Mouse (Mus musculus): ENCODE data around the gene Gm10645. TPM values are rescaled to one million over a fixed set of nuclear protein-coding genes. Genes with fewer than 3 reads are reported as not detected.

Gm10645 gene
- total and polyA plus RNA-seq, 3 experiments, result not detected

GRCm38 (mm10) chr8:83200191-83201177, 34.5 kb upstream of the Gm10645 start:
- Histone ChIP-seq H3K4me3 (ENCODE audit: low read depth, low read length) (no peak overlapping the region), H3K4me1 (ENCODE audit: insufficient read depth, low read depth, low read length) (no peaks in the 10 kb centered on the region)
- ATAC-seq (ENCODE audit: extremely low read depth, insufficient number of reproducible peaks, low FRiP score, poor library complexity, severe bottlenecking), result no peak

DNA sequence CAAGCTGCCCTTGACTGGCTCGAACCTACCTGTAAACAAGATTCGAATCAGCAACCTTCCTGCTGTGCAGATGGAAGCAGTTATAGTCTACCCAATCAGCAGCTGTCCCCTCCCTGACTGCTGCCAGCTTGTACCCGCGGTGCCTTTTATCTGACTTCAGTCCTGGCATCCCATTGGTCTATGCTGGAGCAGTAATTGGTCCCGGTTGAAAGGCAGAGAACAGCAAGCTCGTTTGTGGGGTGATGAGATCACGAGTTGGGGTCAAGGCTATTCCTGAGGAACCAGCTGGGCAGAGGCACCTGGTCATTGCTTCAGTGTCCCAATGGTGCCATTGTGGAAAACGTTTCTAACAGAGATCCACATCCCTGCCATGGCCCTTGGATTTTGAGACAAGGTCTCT, 33.7 kb upstream of the Gm10645 start:
- TF ChIP-seq POLR2AphosphoS5 (IDR thresholded peaks at IDR 0.05; ENCODE audit: insufficient replicate concordance, low read depth, low read length) (no peak), GATA2 (IDR thresholded peaks at IDR 0.05; ENCODE audit: borderline replicate concordance, low read depth, low read length) (no peak), CTCF (IDR thresholded peaks at IDR 0.05; ENCODE audit: low read depth, low read length) (no peak), GATA1 (IDR thresholded peaks at IDR 0.05; ENCODE audit: borderline replicate concordance, low read length) (no peak), TAL1 (conservative IDR thresholded peaks at IDR 0.05; ENCODE audit: low read depth, low read length) (no peak)
- Histone ChIP-seq H3K9me3 (replicated peaks) (no peaks in the 10 kb centered on the region), H3K36me3 (replicated peaks) (no peaks in the 10 kb centered on the region), H3K4me3 (ENCODE audit: low read depth, low read length) (no peak overlapping the region), H3K27me3 (ENCODE audit: insufficient read depth, low read length) (peaks cover 9% of the 10 kb centered on the region), H3K4me1 (ENCODE audit: insufficient read depth, low read depth, low read length) (no peaks in the 10 kb centered on the region)
- ATAC-seq (ENCODE audit: extremely low read depth, insufficient number of reproducible peaks, low FRiP score, poor library complexity, severe bottlenecking), result no peak
- no peak for DNase-seq (ENCODE audit: low spot score)

More at GRCm38 (mm10) chr8:83200191-83201177, 34.5 kb upstream of the Gm10645 start:
- H3K36me3 ChIP-seq (replicated peaks), result no peaks in the 10 kb centered on the region
- H3K9me3 ChIP-seq (replicated peaks), result no peaks in the 10 kb centered on the region
- peaks cover 9% of the 10 kb centered on the region for H3K27me3 ChIP-seq (ENCODE audit: insufficient read depth, low read length)
- DNase-seq (ENCODE audit: low spot score), result no peak
- no peak for TF ChIP-seq GATA2 (IDR thresholded peaks at IDR 0.05; ENCODE audit: borderline replicate concordance, low read depth, low read length)
- TF ChIP-seq POLR2AphosphoS5 (IDR thresholded peaks at IDR 0.05; ENCODE audit: insufficient replicate concordance, low read depth, low read length), result no peak
- no peak for TF ChIP-seq CTCF (IDR thresholded peaks at IDR 0.05; ENCODE audit: low read depth, low read length)
- TF ChIP-seq TAL1 (conservative IDR thresholded peaks at IDR 0.05; ENCODE audit: low read depth, low read length), result no peak
- TF ChIP-seq GATA1 (IDR thresholded peaks at IDR 0.05; ENCODE audit: borderline replicate concordance, low read length), result no peak

- Histone ChIP-seq H3K4me1 (ENCODE audit: insufficient read depth, low read depth, low read length) (no peaks in the 10 kb centered on the region), H3K4me3 (ENCODE audit: low read depth, low read length) (no peak overlapping the region), H3K27me3 (ENCODE audit: insufficient read depth, low read length) (peaks cover 4% of the 10 kb centered on the region; the same call in 1 of the 2 replicates), H3K36me3 (replicated peaks) (no peaks in the 10 kb centered on the region), H3K9me3 (replicated peaks) (no peaks in the 10 kb centered on the region)
- DNase-seq (ENCODE audit: low spot score) (no peak), ATAC-seq (ENCODE audit: extremely low read depth, insufficient number of reproducible peaks, low FRiP score, poor library complexity, severe bottlenecking) (no peak)
- TF ChIP-seq TAL1 (conservative IDR thresholded peaks at IDR 0.05; ENCODE audit: low read depth, low read length) (no peak), GATA1 (IDR thresholded peaks at IDR 0.05; ENCODE audit: borderline replicate concordance, low read length) (no peak), GATA2 (IDR thresholded peaks at IDR 0.05; ENCODE audit: borderline replicate concordance, low read depth, low read length) (no peak)
These were observed 30.1 kb upstream of the Gm10645 start for GRCm38 (mm10) chr8:83196088-83196487.

DNA sequence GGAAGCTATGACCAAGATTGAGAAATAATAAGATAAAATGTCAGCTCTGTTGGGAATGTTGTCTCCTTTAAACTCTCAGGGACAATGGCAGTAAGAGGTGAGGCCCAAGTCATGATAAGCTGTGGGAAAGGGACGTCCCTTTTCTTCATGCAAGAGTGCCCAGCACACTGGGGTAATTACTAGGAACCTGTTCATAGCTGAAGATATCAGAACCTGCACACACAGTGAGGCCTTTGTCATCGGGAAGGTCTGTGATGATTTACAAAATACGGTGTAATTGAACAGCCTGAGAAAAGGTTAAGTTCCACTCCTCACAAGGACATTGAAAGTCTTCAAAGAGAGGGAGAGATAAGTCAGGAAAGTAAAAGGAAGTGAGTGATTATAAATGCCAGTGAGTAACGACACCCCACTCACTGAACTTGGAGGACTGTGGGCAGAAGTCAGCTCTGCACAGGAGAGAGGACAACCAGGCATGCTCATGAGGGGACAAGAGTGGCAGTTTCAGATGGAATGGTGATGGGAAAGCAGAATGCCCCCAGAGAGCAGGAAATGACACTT, 23.6 kb upstream of the Gm10645 start:
- no peak for DNase-seq (ENCODE audit: low spot score)
- no peak overlapping the region for H3K4me3 ChIP-seq (ENCODE audit: low read depth, low read length)
- peaks cover 3% of the 10 kb centered on the region; the same call in 1 of the 2 replicates for H3K27me3 ChIP-seq (ENCODE audit: insufficient read depth, low read length)
- H3K4me1 ChIP-seq (ENCODE audit: insufficient read depth, low read depth, low read length), result no peaks in the 10 kb centered on the region
- no peak for ATAC-seq (ENCODE audit: extremely low read depth, insufficient number of reproducible peaks, low FRiP score, poor library complexity, severe bottlenecking)
- H3K9me3 ChIP-seq (replicated peaks), result no peaks in the 10 kb centered on the region
- no peaks in the 10 kb centered on the region for H3K36me3 ChIP-seq (replicated peaks)
- TF ChIP-seq GATA1 (IDR thresholded peaks at IDR 0.05; ENCODE audit: borderline replicate concordance, low read length) (no peak), GATA2 (IDR thresholded peaks at IDR 0.05; ENCODE audit: borderline replicate concordance, low read depth, low read length) (no peak), POLR2AphosphoS5 (IDR thresholded peaks at IDR 0.05; ENCODE audit: insufficient replicate concordance, low read depth, low read length) (no peak), TAL1 (conservative IDR thresholded peaks at IDR 0.05; ENCODE audit: low read depth, low read length) (no peak), CTCF (IDR thresholded peaks at IDR 0.05; ENCODE audit: low read depth, low read length) (no peak)

DNA sequence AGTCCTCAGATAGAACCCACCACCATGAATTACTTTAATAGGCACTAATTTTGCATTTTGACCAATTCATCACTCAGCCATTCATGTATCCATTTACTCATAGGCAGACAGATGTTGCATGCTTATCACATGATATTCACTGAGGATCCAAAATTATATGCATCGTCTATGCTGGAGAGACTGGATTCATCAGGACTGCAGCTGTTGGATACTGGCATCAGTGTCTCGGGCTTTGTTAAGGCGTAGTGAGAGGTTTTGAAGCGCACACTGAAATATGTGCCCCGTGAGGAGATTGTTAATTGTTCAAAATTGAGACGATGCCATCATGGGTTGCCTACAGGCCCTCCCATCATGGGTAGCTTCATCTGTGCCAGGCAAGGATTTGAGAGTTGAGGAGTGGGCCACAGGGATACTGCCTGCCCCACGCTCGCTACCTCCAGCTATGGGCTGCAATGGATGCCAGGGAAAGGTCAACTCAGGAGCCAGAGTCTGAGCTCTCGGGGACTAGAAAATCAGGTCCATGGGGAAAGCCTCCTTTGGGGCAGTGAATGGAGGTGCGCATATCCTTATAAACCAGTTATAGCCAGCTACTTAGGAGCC, 21.5 kb upstream of the Gm10645 start:
- ATAC-seq (ENCODE audit: extremely low read depth, insufficient number of reproducible peaks, low FRiP score, poor library complexity, severe bottlenecking) (no peak), DNase-seq (ENCODE audit: low spot score) (no peak)
- no peak overlapping the region for H3K4me3 ChIP-seq (ENCODE audit: low read depth, low read length)
- H3K27me3 ChIP-seq (ENCODE audit: insufficient read depth, low read length), result peaks cover 3% of the 10 kb centered on the region
- H3K9me3 ChIP-seq (replicated peaks), result no peaks in the 10 kb centered on the region
- H3K4me1 ChIP-seq (ENCODE audit: insufficient read depth, low read depth, low read length), result no peaks in the 10 kb centered on the region
- no peak for TF ChIP-seq POLR2AphosphoS5 (IDR thresholded peaks at IDR 0.05; ENCODE audit: insufficient replicate concordance, low read depth, low read length)
- TF ChIP-seq TAL1 (conservative IDR thresholded peaks at IDR 0.05; ENCODE audit: low read depth, low read length), result no peak
- no peak for TF ChIP-seq GATA2 (IDR thresholded peaks at IDR 0.05; ENCODE audit: borderline replicate concordance, low read depth, low read length)
- TF ChIP-seq CTCF (IDR thresholded peaks at IDR 0.05; ENCODE audit: low read depth, low read length), result no peak
- TF ChIP-seq GATA1 (IDR thresholded peaks at IDR 0.05; ENCODE audit: borderline replicate concordance, low read length), result no peak
- no peaks in the 10 kb centered on the region for H3K36me3 ChIP-seq (replicated peaks)

DNA sequence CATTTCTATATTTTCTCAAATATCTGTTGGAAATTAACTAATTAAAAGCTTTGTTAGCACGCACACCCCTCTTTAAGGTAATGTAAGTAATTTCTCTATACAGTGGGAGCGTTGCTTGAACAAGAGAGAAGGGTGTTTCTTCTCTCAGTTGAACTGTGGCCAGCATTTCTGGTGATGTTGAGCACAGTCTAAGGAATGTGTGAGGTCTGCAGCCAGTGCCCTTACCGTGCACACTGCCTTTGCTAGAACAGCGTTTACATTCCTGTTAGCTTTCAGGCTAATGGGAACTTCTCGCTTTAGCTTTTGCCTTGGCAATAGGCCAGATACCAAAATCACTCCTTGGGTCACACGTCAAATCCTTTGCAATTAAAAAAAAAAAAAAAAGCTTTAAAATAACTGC, 20.4 kb upstream of the Gm10645 start:
- H3K36me3 ChIP-seq (replicated peaks), result no peaks in the 10 kb centered on the region
- H3K4me3 ChIP-seq (ENCODE audit: low read depth, low read length), result no peak overlapping the region
- no peaks in the 10 kb centered on the region for H3K9me3 ChIP-seq (replicated peaks)
- H3K27me3 ChIP-seq (ENCODE audit: insufficient read depth, low read length), result peaks cover 3% of the 10 kb centered on the region
- ATAC-seq (ENCODE audit: extremely low read depth, insufficient number of reproducible peaks, low FRiP score, poor library complexity, severe bottlenecking), result no peak
- no peak for TF ChIP-seq POLR2AphosphoS5 (IDR thresholded peaks at IDR 0.05; ENCODE audit: insufficient replicate concordance, low read depth, low read length)
- DNase-seq (ENCODE audit: low spot score), result no peak
- H3K4me1 ChIP-seq (ENCODE audit: insufficient read depth, low read depth, low read length), result no peaks in the 10 kb centered on the region
